Mouse (Mus musculus): ENCODE measurements around the gene Morn5.

DNA sequence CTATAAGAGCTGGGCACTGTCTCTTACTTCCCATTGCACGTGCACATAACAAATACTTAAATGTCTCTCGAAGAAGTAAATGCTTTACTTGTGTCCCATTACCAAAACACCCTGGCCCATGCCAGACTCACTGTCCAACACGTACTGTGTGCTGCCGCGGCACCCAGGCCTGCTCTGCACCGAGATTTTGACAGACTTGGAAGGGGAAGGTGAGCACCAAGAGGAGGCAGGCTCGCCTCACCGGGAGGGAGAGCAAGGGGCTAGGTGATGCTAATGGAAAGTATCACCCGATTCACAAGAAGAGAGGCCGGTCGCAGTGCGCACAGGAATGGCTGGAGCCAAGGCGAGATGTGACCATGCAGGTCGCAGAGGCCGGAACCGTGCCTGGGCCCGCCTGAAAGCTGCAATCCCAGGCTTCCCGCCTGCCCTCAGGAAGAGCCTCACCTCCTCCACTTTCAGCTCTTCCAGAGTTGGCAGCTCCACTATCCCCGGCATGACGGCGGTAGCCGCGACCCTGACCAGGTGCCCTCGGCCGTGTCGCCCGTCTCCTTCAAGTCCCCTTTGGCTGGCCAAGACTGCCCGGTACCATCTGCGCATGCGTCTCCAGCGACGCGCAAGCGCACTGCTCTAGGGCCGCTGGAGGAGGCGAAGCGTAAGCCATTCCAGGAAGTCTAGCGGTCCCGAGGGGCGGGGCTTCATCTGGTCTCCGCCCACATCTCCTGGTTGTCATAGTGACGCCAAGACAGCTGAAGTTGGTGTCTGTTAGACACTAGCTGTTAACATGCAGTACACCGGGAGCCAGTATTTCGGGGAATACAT is at the start of gene Morn5, which contains the start of gene Ndufa8:
- peak; percentile 62; the same call in 1 of the 2 replicates for TF ChIP-seq POLR2AphosphoS2 (IDR thresholded peaks at IDR 0.05; ENCODE audit: low read length)
- no peak for TF ChIP-seq ZNF384 (IDR thresholded peaks at IDR 0.05; ENCODE audit: low read depth, low read length)
